Comparison of ENCODE assay signal across 8 mouse cellular contexts in genomic region chrX:74249615-74250014, GRCm38 (mm10). TPM values are rescaled to one million over a fixed set of nuclear protein-coding genes. Genes with fewer than 3 reads are reported as not detected.
DNase-seq lines count a peak whose midpoint lies in the region; ATAC-seq and TF ChIP-seq lines count a peak whose summit lies in the region.

Gene Flna (minus strand): TSS chrX:74249820.

- peak within 1 kb of the TSS; percentile 59 for H3K4me2 ChIP-seq in lung, embryonic 15.5 days

- no peaks in the 10 kb centered on the region for H3K9me3 ChIP-seq in G1E (replicated peaks)
- no peaks in the 10 kb centered on the region for H3K9me3 ChIP-seq in lung, embryonic 15.5 days

- peak within 1 kb of the TSS; percentile 48 for H3K9ac ChIP-seq in lung, embryonic 15.5 days

- H3K4me3 ChIP-seq in G1E (ENCODE audit: low read depth, low read length), result peak within 1 kb of the TSS; percentile 69
- H3K4me3 ChIP-seq in cerebellum, adult 2 months (replicated peaks; ENCODE audit: insufficient read depth, low read depth, low read length), result peak within 1 kb of the TSS; percentile 74
- peak within 1 kb of the TSS; percentile 58 for H3K4me3 ChIP-seq in layer of hippocampus, adult 2 months
- peak within 1 kb of the TSS; percentile 42 for H3K4me3 ChIP-seq in lung, embryonic 15.5 days

- H3K36me3 ChIP-seq in G1E (replicated peaks), result no peaks in the 10 kb centered on the region
- no peaks in the 10 kb centered on the region for H3K36me3 ChIP-seq in lung, embryonic 15.5 days

- peak within 1 kb of the TSS; percentile 93 for H3K27ac ChIP-seq in cerebellum, adult 2 months (ENCODE audit: insufficient read depth, low read length)
- H3K27ac ChIP-seq in layer of hippocampus, adult 2 months, result peak within 1 kb of the TSS; percentile 80
- H3K27ac ChIP-seq in lung, embryonic 15.5 days, result peak within 1 kb of the TSS; percentile 87

- H3K4me1 ChIP-seq in G1E (ENCODE audit: insufficient read depth, low read depth, low read length), result peaks cover 28% of the 10 kb centered on the region
- peaks cover 5% of the 10 kb centered on the region; the same call in 1 of the 2 replicates for H3K4me1 ChIP-seq in cerebellum, adult 2 months (ENCODE audit: control insufficient read depth, insufficient read depth, low read length)
- 0 out of 2 replicates have a peak, but pooled peaks cover 3% of the 10 kb centered on the region for H3K4me1 ChIP-seq in lung, embryonic 15.5 days

- no peaks in the 10 kb centered on the region for H3K27me3 ChIP-seq in G1E (ENCODE audit: insufficient read depth, low read length)
- H3K27me3 ChIP-seq in cerebellum, adult 2 months (ENCODE audit: control insufficient read depth, insufficient read depth, low read length), result no peaks in the 10 kb centered on the region
- H3K27me3 ChIP-seq in lung, embryonic 15.5 days, result no peaks in the 10 kb centered on the region

- no peak for DNase-seq in G1E (ENCODE audit: low spot score)
- DNase-seq in cerebellum, adult 2 months, result peak; percentile 79 to 83
- peak; percentile 79 for DNase-seq in heart, postnatal 4 days
- peak; percentile 51 to 55 for DNase-seq in layer of hippocampus, adult 2 months (ENCODE audit: low spot score in 2 of 2)
- DNase-seq in thymus, postnatal 10 days (ENCODE audit: low spot score in 2 of 2), result peak; percentile 33 to 55

- WGBS in cerebellum, adult 2 months, result 8% methylated on average over 35 of the region's 38 CpGs
- 14% methylated on average over 31 of the region's 38 CpGs for WGBS in lung, embryonic 15.5 days

- no peak for TF ChIP-seq CTCF in G1E (IDR thresholded peaks at IDR 0.05; ENCODE audit: low read depth, low read length)
- TF ChIP-seq CTCF in cerebellum, adult 2 months (IDR thresholded peaks at IDR 0.05; ENCODE audit: borderline replicate concordance, insufficient read depth, low read depth, low read length), result peak; percentile 28; the same call in 1 of the 2 replicates
- peak; percentile 62 for TF ChIP-seq CTCF in layer of hippocampus, adult 2 months (conservative IDR thresholded peaks at IDR 0.05)

- TF ChIP-seq POLR2A in cerebellum, adult 2 months (IDR thresholded peaks at IDR 0.05; ENCODE audit: borderline replicate concordance, insufficient read depth, low read length), result 0 out of 2 replicates have a peak, but pooled peaks have one; percentile 37

- no peak for ATAC-seq in G1E (ENCODE audit: extremely low read depth, insufficient number of reproducible peaks, low FRiP score, poor library complexity, severe bottlenecking)
- peak; percentile 13; the same call in 1 of the 2 replicates for ATAC-seq in frontal cortex, adult (ENCODE audit: low TSS enrichment)
- ATAC-seq in lung, embryonic 15.5 days (ENCODE audit: borderline replicate concordance, extremely low read depth, low FRiP score, low TSS enrichment), result no peak
- ATAC-seq in neutrophil, adult 5-6 weeks (ENCODE audit: extremely low read depth, insufficient number of reproducible peaks, low FRiP score, poor library complexity, severe bottlenecking), result no peak

RNA-seq across cellular contexts. Expression of gene Flna, which starts in this region (rescaled TPM):
- total RNA-seq in G1E (2014; fragmentation: Nextera tagmentation), result 91.2 and 93.7 TPM in 2 replicates
- 172 and 186 TPM in 2 replicates for total RNA-seq in G1E (2017)
- 41.2 and 47.1 TPM in 2 replicates for polyA plus RNA-seq in G1E (2012)
- polyA plus RNA-seq in cerebellum, adult 2 months (2012; rRNA removed), result 141 and 162 TPM in 2 replicates
- total RNA-seq in heart, postnatal 4 days (2021), result 100 to 1,000 TPM; 375 to 378 TPM
- 10 to 100 TPM; 77.1 to 78.0 TPM for total RNA-seq in layer of hippocampus, adult 2 months (2021)
- 361 and 366 TPM in 2 replicates for polyA plus RNA-seq in lung, embryonic 15.5 days (2015; fragmentation: Nextera tagmentation; extraction: Ambion mirVana)
- total RNA-seq in neutrophil, adult 5-6 weeks (2017), result 1,056 and 1,114 TPM in 2 replicates
